Mouse (Mus musculus) right cerebral cortex, postnatal 10 days (tissue): ENCODE results near the gene Cpa1.
A peak's percentile ranks its signal among the peaks of the same experiment; 100 is the strongest.

Experiments used
- DNase-seq, 2 experiments: peaks; one replicate each; pipeline ENCODE4 v3.0.0; 2021; ENCODE audit warnings: low spot score in 2 of 2

Cpa1 gene

GRCm38 (mm10) chr6:30620994-30621393, 18.0 kb upstream of the Cpa1 start:
- DNase-seq, result no peak

GRCm38 (mm10) chr6:30621986-30622389, 17.0 kb upstream of the Cpa1 start:
- no peak for DNase-seq

GRCm38 (mm10) chr6:30624763-30625162, 14.3 kb upstream of the Cpa1 start:
- DNase-seq, result no peak

- peak; percentile 47 to 58 for DNase-seq
Observed at GRCm38 (mm10) chr6:30628152-30628551, 10.9 kb upstream of the Cpa1 start.

- DNase-seq, result no peak
Observed at GRCm38 (mm10) chr6:30629989-30630388, 9.0 kb upstream of the Cpa1 start.

GRCm38 (mm10) chr6:30635361-30635862, 3.6 kb upstream of the Cpa1 start:
- no peak for DNase-seq

GRCm38 (mm10) chr6:30636186-30636842, 2.7 kb upstream of the Cpa1 start:
- no peak for DNase-seq

GRCm38 (mm10) chr6:30643694-30644460, 4.9 kb downstream of the Cpa1 start:
- no peak for DNase-seq

GRCm38 (mm10) chr6:30644462-30644861, 5.4 kb downstream of the Cpa1 start:
- no peak for DNase-seq

GRCm38 (mm10) chr6:30645379-30645778, 6.4 kb downstream of the Cpa1 start:
- no peak for DNase-seq

GRCm38 (mm10) chr6:30649651-30650296, 10.8 kb downstream of the Cpa1 start:
- peak; percentile 66 to 68 for DNase-seq

GRCm38 (mm10) chr6:30652425-30653188, 13.6 kb downstream of the Cpa1 start:
- no peak for DNase-seq

- no peak for DNase-seq
Observed at GRCm38 (mm10) chr6:30653518-30653917, 14.5 kb downstream of the Cpa1 start.

- no peak for DNase-seq
Observed at GRCm38 (mm10) chr6:30654402-30654859, 15.4 kb downstream of the Cpa1 start.

GRCm38 (mm10) chr6:30654932-30655331, 15.9 kb downstream of the Cpa1 start:
- no peak for DNase-seq

- DNase-seq, result no peak
Observed at GRCm38 (mm10) chr6:30657279-30657678, 18.3 kb downstream of the Cpa1 start.

GRCm38 (mm10) chr6:30658619-30659018, 19.6 kb downstream of the Cpa1 start:
- DNase-seq, result no peak

GRCm38 (mm10) chr6:30664776-30665175, 25.8 kb downstream of the Cpa1 start:
- DNase-seq, result no peak

- no peak for DNase-seq
Observed at GRCm38 (mm10) chr6:30665296-30665695, 26.3 kb downstream of the Cpa1 start.

- DNase-seq, result no peak
Observed at GRCm38 (mm10) chr6:30666043-30666442, 27.0 kb downstream of the Cpa1 start.

- no peak for DNase-seq
Observed at GRCm38 (mm10) chr6:30667585-30667984, 28.6 kb downstream of the Cpa1 start.

GRCm38 (mm10) chr6:30671696-30672095, 32.7 kb downstream of the Cpa1 start:
- DNase-seq, result peak in 1 of 2 experiments; percentile 40
